Mouse (Mus musculus) CH12.LX (cell line): Measurements from ENCODE around the gene Rapgef2. TPM values are rescaled to one million over a fixed set of nuclear protein-coding genes. Genes with fewer than 3 reads are reported as not detected.

Experiments used
- DNase-seq: peaks from one replicate; pipeline ENCODE4 v3.0.0-alpha.2; 2013; ENCODE audit errors: extremely low read depth
- H3K27ac ChIP-seq: 2 replicates; pipeline ENCODE4 v1.5.1; 2012; ENCODE audit warnings: low read depth, mild to moderate bottlenecking, control low read depth, moderate library complexity; ENCODE audit not compliant: insufficient read depth
- H3K27me3 ChIP-seq: replicated peaks from 2 replicates; pipeline ENCODE3; 2012; ENCODE audit warnings: inconsistent platforms
- H3K36me3 ChIP-seq, 2 experiments: replicated peaks in 1 of 2; 2 replicates each; pipeline versions ENCODE3 to v1.6.1; 2012; ENCODE audit warnings: inconsistent platforms in 1 of 2, low read length in 1 of 2, mild to moderate bottlenecking in 1 of 2, mixed read lengths in 1 of 2, moderate library complexity in 1 of 2; ENCODE audit not compliant: control insufficient read depth in 1 of 2, insufficient read depth in 1 of 2
- H3K4me1 ChIP-seq, 2 experiments: 2 replicates each; pipeline ENCODE4 v1.6.1; 2012; ENCODE audit warnings: inconsistent platforms in 1 of 2, moderate library complexity in 1 of 2; ENCODE audit not compliant: insufficient read depth in 2 of 2, control insufficient read depth in 1 of 2
- H3K4me2 ChIP-seq: 2 replicates; pipeline ENCODE4 v1.6.1; 2012; ENCODE audit warnings: low read depth, mild to moderate bottlenecking, control low read depth; ENCODE audit not compliant: poor library complexity, insufficient read depth, severe bottlenecking
- H3K4me3 ChIP-seq, 3 experiments: fragments of 150-350 bp in 1 of 3; sonication (generic) in 1 of 3; replicated peaks in 1 of 3; 2 replicates each; pipeline versions ENCODE3 to v1.5.1; 2011 to 2012; ENCODE audit warnings: low read depth in 2 of 3, low read length in 2 of 3, mild to moderate bottlenecking in 2 of 3, moderate library complexity in 2 of 3, control low read depth in 1 of 3, improper control_type of control experiment in 1 of 3, inconsistent platforms in 1 of 3, mixed read lengths in 1 of 3; ENCODE audit not compliant: poor library complexity in 1 of 3
- H3K79me2 ChIP-seq: replicated peaks from 2 replicates; pipeline ENCODE4 v1.6.1; 2012; ENCODE audit warnings: mild to moderate bottlenecking, moderate library complexity; ENCODE audit not compliant: control insufficient read depth, poor library complexity, insufficient read depth, severe bottlenecking; ENCODE audit errors: extremely low read depth
- H3K9ac ChIP-seq: 2 replicates; pipeline ENCODE4 v1.6.1; 2012; ENCODE audit warnings: low read depth, mild to moderate bottlenecking, control low read depth, moderate library complexity; ENCODE audit not compliant: insufficient read depth
- H3K9me3 ChIP-seq: replicated peaks from 2 replicates; pipeline ENCODE3; 2012; ENCODE audit warnings: low read length, inconsistent platforms, mixed read lengths
- CTCF ChIP-seq, 2 experiments: IDR thresholded peaks in 1 of 2; conservative IDR thresholded peaks in 1 of 2; 2 replicates each; pipeline ENCODE4 v1.5.1; 2011 to 2012; ENCODE audit warnings: low read depth in 2 of 2, low read length in 2 of 2, improper control_type of control experiment in 1 of 2, inconsistent platforms in 1 of 2, mild to moderate bottlenecking in 1 of 2, moderate library complexity in 1 of 2
- E2F4 ChIP-seq: IDR thresholded peaks from 2 replicates; pipeline ENCODE4 v1.6.1; 2011; ENCODE audit warnings: low read depth, low read length, improper control_type of control experiment; ENCODE audit not compliant: insufficient replicate concordance
- ELF1 ChIP-seq: IDR thresholded peaks from 2 replicates; pipeline ENCODE4 v1.6.1; 2014; ENCODE audit warnings: low read depth, mild to moderate bottlenecking, inconsistent platforms, low read length, improper control_type of control experiment
- EP300 ChIP-seq: IDR thresholded peaks from 2 replicates; pipeline ENCODE4 v1.6.1; 2011; ENCODE audit warnings: low read length, improper control_type of control experiment
- ETS1 ChIP-seq: conservative IDR thresholded peaks from 2 replicates; pipeline ENCODE4 v1.6.1; 2012; ENCODE audit warnings: low read depth, mild to moderate bottlenecking, inconsistent platforms, low read length, improper control_type of control experiment, moderate library complexity
- HCFC1 ChIP-seq: IDR thresholded peaks from 2 replicates; pipeline ENCODE4 v1.6.1; 2012; ENCODE audit warnings: low read depth, mild to moderate bottlenecking, inconsistent platforms, low read length, improper control_type of control experiment
- IRF4 ChIP-seq: IDR thresholded peaks from 2 replicates; pipeline ENCODE4 v1.6.1; 2014; ENCODE audit warnings: low read depth, mild to moderate bottlenecking, inconsistent platforms, low read length, improper control_type of control experiment
- JUN ChIP-seq: IDR thresholded peaks from 2 replicates; pipeline ENCODE4 v1.6.1; 2011; ENCODE audit warnings: low read depth, mild to moderate bottlenecking, low read length, improper control_type of control experiment, moderate library complexity; ENCODE audit not compliant: insufficient read depth
- JUND ChIP-seq: conservative IDR thresholded peaks from 2 replicates; pipeline ENCODE4 v1.6.1; 2011; ENCODE audit warnings: low read depth, low read length, improper control_type of control experiment
- MAX ChIP-seq: IDR thresholded peaks from 2 replicates; pipeline ENCODE4 v1.6.1; 2011; ENCODE audit warnings: low read length, improper control_type of control experiment
- MEF2A ChIP-seq: IDR thresholded peaks from 2 replicates; pipeline ENCODE4 v1.6.1; 2014; ENCODE audit warnings: low read depth, mild to moderate bottlenecking, inconsistent platforms, low read length, improper control_type of control experiment, borderline replicate concordance
- NELFE ChIP-seq: IDR thresholded peaks from 2 replicates; pipeline ENCODE4 v1.6.1; 2011; ENCODE audit warnings: low read depth, low read length, improper control_type of control experiment
- NRF1 ChIP-seq: IDR thresholded peaks from 2 replicates; pipeline ENCODE4 v1.6.1; 2014; ENCODE audit warnings: low read depth, mild to moderate bottlenecking, inconsistent platforms, low read length, improper control_type of control experiment, moderate library complexity
- POLR2A ChIP-seq: IDR thresholded peaks from 2 replicates; pipeline ENCODE4 v1.6.1; 2011; ENCODE audit warnings: low read depth, mild to moderate bottlenecking, improper control_type of control experiment, low read length
- RAD21 ChIP-seq: IDR thresholded peaks from 2 replicates; pipeline ENCODE4 v1.6.1; 2011; ENCODE audit warnings: low read depth, mild to moderate bottlenecking, low read length, improper control_type of control experiment, moderate library complexity
- RCOR1 ChIP-seq: conservative IDR thresholded peaks from 2 replicates; pipeline ENCODE4 v1.6.1; 2012; ENCODE audit warnings: low read depth, mild to moderate bottlenecking, inconsistent platforms, low read length, improper control_type of control experiment
- TCF12 ChIP-seq: IDR thresholded peaks from 2 replicates; pipeline ENCODE4 v1.6.1; 2014; ENCODE audit warnings: low read depth, mild to moderate bottlenecking, inconsistent platforms, low read length, improper control_type of control experiment
- UBTF ChIP-seq: IDR thresholded peaks from 2 replicates; pipeline ENCODE4 v1.6.1; 2012; ENCODE audit warnings: low read depth, mild to moderate bottlenecking, inconsistent platforms, low read length, improper control_type of control experiment, moderate library complexity
- USF2 ChIP-seq: conservative IDR thresholded peaks from 2 replicates; pipeline ENCODE4 v1.6.1; 2011; ENCODE audit warnings: low read depth, low read length, improper control_type of control experiment
- ZMIZ1 ChIP-seq: IDR thresholded peaks from 2 replicates; pipeline ENCODE4 v1.6.1; 2012; ENCODE audit warnings: low read depth, mild to moderate bottlenecking, inconsistent platforms, low read length, improper control_type of control experiment
- dilution Hi-C: fragments of 300-500 bp; cut with MboI; formaldehyde crosslinking; loops from 2 replicates; pipeline ENCODE4 v1.14.3; 2020; ENCODE audit warnings: low sequenced_read_pairs; ENCODE audit not compliant: extremely low pct_unique_long_range_greater_than_20kb, extremely low pct_ligation_motif_present
- in situ Hi-C: fragments of 300-500 bp; cut with MboI; formaldehyde crosslinking; loops from 3 replicates; pipeline ENCODE4 v1.14.3; 2019; ENCODE audit warnings: low sequenced_read_pairs, low pct_ligation_motif_present, low pct_unique_long_range_greater_than_20kb, mixed read lengths
- polyA plus RNA-seq: library from polyadenylated mRNA; unstranded; fragments of >175 nt; gene quantifications from 2 replicates; pipeline ENCODE4 v1.2.1, GENCODE M21; 2012; ENCODE audit warnings: low read depth; ENCODE audit not compliant: insufficient read length
- total RNA-seq, 2 experiments: library from RNA; depleted of rRNA; stranded (reverse); fragments of 300-350 nt in 1 of 2; fragments of >200 nt in 1 of 2; gene quantifications; 2 replicates each; pipeline ENCODE4 v1.2.3; 2012 to 2014

Rapgef2 gene
- total and polyA plus RNA-seq, 3 experiments: 0.72 to 3.1 (median 2.6) TPM

GRCm38 (mm10) chr3:79129044-79129600, 157.2 kb downstream of the Rapgef2 start:
- no peak overlapping the region for H3K27ac ChIP-seq
- no peak overlapping the region for H3K4me2 ChIP-seq
- no peaks in the 10 kb centered on the region for H3K79me2 ChIP-seq
- H3K9me3 ChIP-seq: no peaks in the 10 kb centered on the region
- H3K36me3 ChIP-seq: peaks cover 0 to 4% of the 10 kb centered on the region in 2 experiments
- dilution Hi-C loops (no loop called here), in situ Hi-C loops (no loop called here)
- TF ChIP-seq JUND (no peak), E2F4 (no peak), JUN (no peak), UBTF (no peak), POLR2A (no peak), IRF4 (no peak), MEF2A (no peak)
- no peak overlapping the region for H3K4me3 ChIP-seq
- H3K27me3 ChIP-seq: no peaks in the 10 kb centered on the region
- no peak for DNase-seq
- no peaks in the 10 kb centered on the region for H3K4me1 ChIP-seq
- no peak overlapping the region for H3K9ac ChIP-seq

GRCm38 (mm10) chr3:79127797-79128196, 158.5 kb downstream of the Rapgef2 start:
- Histone ChIP-seq H3K27me3 (no peaks in the 10 kb centered on the region), H3K36me3 (peaks cover 0 to 4% of the 10 kb centered on the region in 2 experiments), H3K4me3 (no peak overlapping the region), H3K9me3 (no peaks in the 10 kb centered on the region), H3K9ac (no peak overlapping the region), H3K4me1 (no peaks in the 10 kb centered on the region), H3K4me2 (no peak overlapping the region), H3K27ac (no peak overlapping the region), H3K79me2 (no peaks in the 10 kb centered on the region)
- TF ChIP-seq NELFE: no peak
- TF ChIP-seq USF2: no peak
- TF ChIP-seq NRF1: no peak
- TF ChIP-seq TCF12: no peak
- TF ChIP-seq HCFC1: no peak
- no peak for TF ChIP-seq ELF1
- no peak for TF ChIP-seq IRF4
- no peak for TF ChIP-seq RCOR1
- no peak for TF ChIP-seq MAX
- no peak for TF ChIP-seq ETS1
- no peak for TF ChIP-seq EP300
- no peak for TF ChIP-seq POLR2A
- TF ChIP-seq ZMIZ1: no peak
- no peak for TF ChIP-seq JUND
- no peak for TF ChIP-seq RAD21
- TF ChIP-seq E2F4: no peak
- no peak for TF ChIP-seq CTCF (conservative IDR thresholded peaks at IDR 0.05 in 1 of 2, IDR thresholded peaks at IDR 0.05 in 1 of 2; ENCODE audit: low read depth in 2 of 2, low read length in 2 of 2)
- DNase-seq: no peak
- in situ Hi-C loops (no loop called here), dilution Hi-C loops (no loop called here)
